Mouse (Mus musculus) cerebellum, adult 18-20 months (tissue): ENCODE results near the gene Ttc3.
"Not testable (repeated sequence)": the region's sequence is repeated elsewhere in the genome, so short reads cannot be mapped to it uniquely, and the experiment has no call there.

ENCODE experiments used
- DNase-seq, 2 experiments: peaks; one replicate each; pipeline ENCODE4 v3.0.0; 2021

The Ttc3 gene

GRCm38 (mm10) chr16:94370173-94370914, at the start of gene Ttc3:
TSS of gene Ttc3 (plus strand) at chr16:94370618.
- DNase-seq, result peak; percentile 94 to 98

- DNase-seq, result no peak
Measured at GRCm38 (mm10) chr16:94323681-94324080, 46.7 kb upstream of the Ttc3 start.

DNA sequence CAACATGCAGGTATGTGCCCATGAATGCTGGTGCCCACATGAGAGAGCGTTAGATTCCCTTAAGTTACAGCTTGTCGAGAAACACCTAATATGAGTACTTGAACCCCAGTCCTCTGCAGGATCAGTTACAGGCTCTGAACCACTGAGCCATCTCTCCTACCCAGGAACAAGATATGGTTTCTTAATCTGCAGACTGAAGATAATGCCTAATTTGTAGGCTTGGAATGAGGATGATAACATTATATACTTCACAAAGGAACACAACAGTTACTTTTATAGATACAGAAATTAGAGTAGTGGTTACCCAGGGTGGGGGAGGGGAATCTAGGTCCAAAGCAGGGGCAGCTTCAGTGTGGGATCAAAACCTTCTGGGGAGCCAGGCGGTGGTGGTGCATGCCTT, 44.4 kb upstream of the Ttc3 start:
- no peak for DNase-seq

DNA sequence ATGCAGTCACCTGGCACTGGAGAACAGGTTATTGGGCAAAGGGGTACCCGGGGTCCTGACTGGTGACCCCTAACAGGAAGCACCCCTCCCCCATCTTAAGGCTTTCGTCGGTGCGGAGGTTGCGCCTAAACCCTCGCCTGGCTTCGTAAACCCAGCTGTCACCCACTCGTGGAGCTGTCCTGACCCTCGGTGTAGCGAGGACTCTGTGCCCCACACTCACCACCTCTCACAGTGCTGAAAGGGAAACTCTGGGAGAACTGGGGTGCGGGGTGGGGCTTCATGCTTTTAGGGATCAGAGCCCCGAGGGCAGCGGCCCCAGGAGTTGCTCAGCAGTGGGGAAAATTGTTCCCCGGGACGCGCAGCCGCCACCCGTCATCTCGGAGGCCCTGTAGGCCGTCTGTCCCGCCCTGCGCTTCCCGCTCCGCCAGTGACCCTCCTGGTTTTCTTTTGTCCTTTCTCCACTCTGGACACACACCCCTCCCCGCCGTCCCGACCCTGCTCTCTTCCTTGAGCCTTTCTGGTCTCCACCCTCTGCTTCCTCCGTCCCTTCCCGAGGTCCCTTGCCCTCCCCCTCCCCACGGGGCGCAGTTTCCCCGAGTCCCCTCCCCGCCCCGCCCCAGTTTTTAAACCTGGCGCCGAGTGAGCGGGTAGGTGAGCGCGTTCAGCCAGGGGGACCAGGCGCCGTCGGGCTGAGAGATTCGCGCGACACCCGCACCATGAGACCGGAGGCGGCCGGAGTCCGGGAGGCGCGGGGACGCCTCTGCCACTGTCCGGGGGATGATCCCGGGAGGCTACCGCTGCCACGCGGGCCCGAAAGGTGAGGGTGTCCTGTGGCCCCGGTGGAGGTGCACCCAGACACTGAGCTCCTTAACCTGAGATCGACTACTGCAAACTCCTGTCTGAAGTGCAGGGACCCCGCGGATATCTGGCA, 42.4 kb upstream of the Ttc3 start, which contains the start of gene Ripply3:
TSS of gene Ripply3 (plus strand) at position 640 of the 931 bp plus-strand sequence.
- no peak for DNase-seq

- DNase-seq, result no peak
Measured at GRCm38 (mm10) chr16:94328881-94329867, 41.2 kb upstream of the Ttc3 start.

DNA sequence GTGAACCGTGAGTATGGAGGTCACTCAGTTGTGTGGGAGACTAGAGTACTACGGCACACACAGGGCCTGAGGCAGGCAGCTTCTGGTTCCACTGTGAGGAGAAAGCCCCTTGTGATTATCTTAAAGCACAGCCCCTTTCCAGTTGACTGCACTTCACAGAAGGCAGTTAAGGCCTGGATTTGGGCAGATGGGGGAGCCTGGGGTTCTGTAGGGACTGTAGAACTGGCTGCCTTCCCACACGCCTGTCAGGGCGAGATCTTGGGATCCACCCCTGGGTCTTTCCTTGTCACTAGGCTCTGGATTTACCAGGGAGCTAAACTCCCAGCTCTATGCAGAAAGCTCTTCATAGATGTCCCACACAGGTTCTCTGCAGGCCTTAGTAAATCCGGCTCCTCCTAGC, 40.0 kb upstream of the Ttc3 start:
- DNase-seq, result no peak

DNA sequence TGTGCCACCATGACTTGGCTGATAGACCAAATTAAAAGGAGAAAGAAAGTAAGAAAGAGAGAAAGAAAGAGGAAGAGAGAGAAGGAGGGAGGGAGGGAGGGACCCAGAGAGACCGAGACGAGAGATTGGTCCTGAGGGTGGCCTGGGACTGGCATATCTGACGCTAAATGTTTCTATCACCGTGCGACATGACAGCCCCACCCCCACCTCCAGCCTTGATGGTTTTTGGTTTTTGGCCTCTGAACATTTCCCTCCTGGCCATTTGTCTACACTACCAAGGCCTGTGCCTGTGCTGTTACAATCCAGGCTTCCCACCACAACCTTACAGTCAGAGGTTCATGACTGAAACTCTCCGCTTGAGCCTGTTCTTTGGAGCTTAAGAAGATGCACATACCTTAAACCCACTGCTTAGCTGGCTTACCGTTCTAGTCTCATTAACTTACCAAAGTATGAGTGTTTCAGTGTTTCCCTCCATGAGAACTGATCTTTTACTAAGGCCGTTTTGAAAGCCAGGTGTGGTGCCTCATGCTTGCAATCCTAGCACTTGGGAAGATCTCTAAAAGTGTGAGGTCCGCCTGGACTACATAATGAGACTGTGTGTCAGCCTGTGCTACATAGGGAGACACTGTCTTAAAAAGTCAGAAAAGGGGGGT, 39.1 kb upstream of the Ttc3 start:
- DNase-seq, result no peak

GRCm38 (mm10) chr16:94331886-94332252, 38.5 kb upstream of the Ttc3 start:
- peak; percentile 71 to 82 for DNase-seq

DNA sequence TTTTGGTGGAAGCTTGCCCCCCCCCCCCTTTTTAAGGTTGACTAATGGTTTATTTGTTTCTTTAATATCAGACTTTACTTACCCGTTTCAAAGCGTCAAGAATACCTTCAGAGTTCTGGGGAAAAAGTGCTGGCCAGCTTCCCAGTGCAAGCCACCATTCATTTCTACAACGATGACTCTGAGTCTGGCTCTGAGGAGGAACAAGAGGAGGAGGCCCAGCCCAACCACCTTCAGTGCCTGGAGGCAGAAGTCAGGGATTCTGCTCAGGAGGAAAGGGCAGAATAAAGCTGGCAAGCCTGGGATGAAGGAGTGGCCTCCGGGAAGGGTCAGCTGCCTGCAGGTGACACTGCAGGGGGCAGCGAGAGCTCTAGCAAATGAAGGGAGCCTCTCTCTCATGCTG, 34.8 kb upstream of the Ttc3 start:
- no peak for DNase-seq

GRCm38 (mm10) chr16:94339164-94340160, 31.0 kb upstream of the Ttc3 start:
- DNase-seq, result not testable (repeated sequence)

DNA sequence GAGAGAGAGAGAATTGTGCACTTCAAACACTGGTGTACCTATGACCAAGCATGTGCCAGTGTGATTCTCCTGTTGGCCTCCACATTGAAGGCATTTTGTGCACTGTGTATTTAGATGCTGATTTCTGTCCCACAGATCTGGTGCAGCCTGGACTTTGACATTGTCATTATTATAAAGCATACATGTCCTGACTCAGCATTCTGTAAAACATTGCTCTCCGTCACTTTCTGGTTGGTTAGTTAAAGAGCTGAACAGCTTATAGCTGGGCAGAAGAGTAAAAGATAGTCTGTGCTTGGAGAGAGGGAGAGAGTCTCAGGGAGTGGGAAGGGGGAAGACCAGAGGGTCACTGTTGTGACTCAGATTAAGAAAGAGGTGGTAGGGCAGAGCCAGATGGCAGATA, 24.7 kb upstream of the Ttc3 start:
- no peak for DNase-seq

DNA sequence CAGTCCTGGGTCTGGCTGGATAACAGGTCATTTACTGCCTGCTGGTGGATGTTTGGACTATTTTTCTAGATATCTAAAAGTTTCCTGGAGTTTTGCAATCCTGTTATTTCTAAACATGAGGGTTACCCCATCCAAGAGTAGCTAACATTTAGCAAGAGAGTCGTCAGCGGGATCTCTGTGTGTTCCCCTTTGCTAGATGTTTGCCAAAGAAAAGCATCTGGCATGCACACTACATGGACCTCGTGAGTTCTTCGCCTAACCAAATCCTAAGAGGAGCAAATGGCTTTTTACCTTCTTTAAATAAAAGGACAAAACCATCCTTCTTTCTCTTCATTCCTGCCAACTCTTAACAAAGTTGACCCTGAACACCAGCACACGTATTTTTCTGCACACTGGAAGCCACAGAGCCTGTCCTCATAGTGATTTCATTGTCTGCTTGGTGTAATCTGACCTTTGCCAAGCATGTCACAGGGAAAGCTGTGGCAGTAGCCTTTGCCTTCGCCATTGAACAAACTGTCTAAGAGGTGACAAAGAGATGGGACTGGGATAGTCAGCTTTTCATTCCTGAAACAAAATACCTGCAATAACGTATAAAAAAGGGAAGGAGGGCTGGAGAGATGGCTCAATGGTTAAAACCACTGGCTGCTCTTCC, 23.2 kb upstream of the Ttc3 start:
- DNase-seq, result no peak

- DNase-seq, result no peak
Measured at GRCm38 (mm10) chr16:94348779-94349178, 21.6 kb upstream of the Ttc3 start.

GRCm38 (mm10) chr16:94349588-94350286, 20.7 kb upstream of the Ttc3 start:
- DNase-seq, result no peak

DNA sequence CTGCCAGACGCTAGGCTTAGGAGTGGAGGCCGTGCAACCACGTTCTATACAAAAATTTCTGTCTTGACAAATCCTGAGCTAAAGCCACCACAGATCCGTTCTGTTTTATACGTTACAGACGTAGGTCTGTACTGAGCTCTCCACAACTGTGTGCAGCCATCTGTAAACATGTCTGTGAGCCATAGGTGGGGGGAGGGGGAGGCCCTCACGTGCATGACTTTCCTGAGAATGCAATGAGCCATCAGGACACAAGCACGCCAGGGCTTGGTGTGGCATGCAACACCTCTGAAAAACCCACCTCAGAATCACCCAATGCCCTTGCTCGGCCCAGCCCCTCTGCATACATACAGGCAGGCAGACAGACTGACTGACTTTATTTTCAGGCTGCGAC, 20.1 kb upstream of the Ttc3 start:
- no peak for DNase-seq

DNA sequence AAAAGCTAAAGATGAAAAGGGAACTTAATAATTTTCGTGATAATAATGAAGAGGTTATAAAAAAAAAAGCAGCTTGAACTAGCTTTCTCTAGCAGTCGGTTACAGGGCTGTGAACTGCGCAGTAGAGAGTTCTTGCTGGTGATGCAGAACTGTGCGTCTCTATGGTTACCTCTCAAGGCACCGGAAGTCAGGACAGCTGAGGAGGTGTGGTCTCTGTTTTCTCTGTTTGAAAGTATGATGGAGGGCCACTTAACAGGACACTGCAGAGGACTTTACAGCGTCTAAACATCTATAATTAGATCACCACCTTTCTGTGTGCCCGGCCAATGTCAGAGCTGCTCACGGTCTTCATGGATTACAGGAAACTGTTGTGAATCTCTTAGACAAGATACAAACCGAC, 16.0 kb upstream of the Ttc3 start:
- DNase-seq, result no peak

DNA sequence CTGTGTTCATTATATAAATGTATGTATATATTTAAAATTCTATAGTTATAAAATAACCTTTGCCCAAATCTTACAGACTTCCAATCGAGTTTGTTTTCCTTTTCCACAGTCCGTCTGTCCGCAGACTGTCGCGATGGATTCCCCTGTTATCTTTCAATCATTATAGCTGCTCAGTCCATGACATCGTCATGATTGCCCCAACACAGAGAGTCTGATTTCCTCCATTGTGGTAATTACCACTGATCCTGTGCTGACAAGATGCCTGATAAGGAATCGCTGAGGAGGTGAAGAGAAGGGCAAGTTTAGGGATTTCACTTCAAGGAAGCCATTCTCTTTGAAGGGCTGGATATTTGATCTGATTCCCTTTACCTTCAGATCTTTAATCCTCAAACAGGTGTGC, 14.4 kb upstream of the Ttc3 start:
- no peak for DNase-seq

- no peak for DNase-seq
Measured at GRCm38 (mm10) chr16:94356776-94357494, 13.5 kb upstream of the Ttc3 start.

DNA sequence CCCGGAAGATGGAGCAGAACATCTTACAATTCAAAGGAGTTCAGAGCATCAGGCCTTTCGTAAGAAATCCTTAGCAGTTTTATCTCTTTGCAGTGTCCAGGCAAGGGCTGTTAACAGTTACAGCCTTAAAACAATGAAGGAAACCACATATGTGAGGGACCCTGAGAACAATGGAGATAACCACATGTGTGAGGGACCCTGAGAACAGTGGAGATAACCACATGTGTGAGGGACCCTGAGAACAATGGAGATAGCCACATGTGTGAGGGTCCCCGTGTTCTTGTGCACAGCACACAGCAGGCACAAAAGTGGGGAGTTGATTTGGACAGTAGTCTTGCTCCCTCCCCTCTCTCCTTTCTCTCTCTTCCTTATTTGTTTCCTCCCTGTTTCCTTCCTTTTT, 12.3 kb upstream of the Ttc3 start:
- no peak for DNase-seq
